Mouse (Mus musculus) adipose tissue, adult 10 weeks (tissue): ENCODE measurements around the gene Amz2. TPM values are rescaled to one million over a fixed set of nuclear protein-coding genes. Genes with fewer than 3 reads are reported as not detected.

Experiments
- polyA plus RNA-seq: library from polyadenylated mRNA; stranded (reverse); fragments of 350-450 nt; fragmentation: Illumina TruSeq; extraction: RNeasy Lipid Tissue Mini Kit (QIAGEN cat#74804); gene quantifications from one replicate; pipeline ENCODE4 v1.2.3, GENCODE M21; 2014; ENCODE audit warnings: low read depth, low replicate concordance

Amz2 gene
- 52.1 TPM for polyA plus RNA-seq

GRCm38 (mm10) chr11:109425392-109426271, at the start of gene Amz2:
TSS of gene Amz2 (plus strand) at chr11:109425946.

GRCm38 (mm10) chr11:109413617-109414016, 12.1 kb upstream of the Amz2 start, which contains the start of gene 9930022D16Rik:
TSS of gene 9930022D16Rik (plus strand) at chr11:109413917.

GRCm38 (mm10) chr11:109473171-109474085, 47.7 kb downstream of the Amz2 start, which contains the start of the genes Arsg and Slc16a6:
TSS of gene Arsg (plus strand) at chr11:109473374.
TSS of gene Slc16a6 (minus strand) at chr11:109473598.

Other genes with a start within 250 kb of the Amz2 start
- 26.4 TPM for gene Rgs9, start 127.8 kb upstream of the Amz2 start, polyA plus RNA-seq
- gene Gna13, start 63.1 kb upstream of the Amz2 start, polyA plus RNA-seq, result 20.8 TPM
- gene 9930022D16Rik, start 12.0 kb upstream of the Amz2 start, polyA plus RNA-seq, result not detected
- gene Arsg, start 47.4 kb downstream of the Amz2 start, polyA plus RNA-seq, result 6.6 TPM
- gene Slc16a6, start 47.7 kb downstream of the Amz2 start, polyA plus RNA-seq, result 7.8 TPM
- gene Wipi1, start 186.0 kb downstream of the Amz2 start, polyA plus RNA-seq, result 36.8 TPM
- 138 TPM for gene Prkar1a, start 223.5 kb downstream of the Amz2 start, polyA plus RNA-seq